Mouse (Mus musculus) megakaryocyte, embryonic 14.5 days (primary cell): ENCODE measurements around the gene Lamb1.

ENCODE experiments used
- FLI1 ChIP-seq: IDR thresholded peaks from 2 replicates; pipeline ENCODE4 v1.6.1; 2012; ENCODE audit warnings: low read length, inconsistent platforms, mixed read lengths
- GATA1 ChIP-seq: IDR thresholded peaks from 3 replicates; pipeline ENCODE4 v1.6.1; 2012; ENCODE audit warnings: mixed read lengths, low read length, inconsistent platforms, borderline replicate concordance

- TF ChIP-seq GATA1 (no peak), FLI1 (no peak)
Observed at GRCm38 (mm10) chr12:31228878-31229277, 36.2 kb upstream of the Lamb1 start.
